Mouse (Mus musculus): ENCODE measurements around the gene Lrpprc. TPM values are rescaled to one million over a fixed set of nuclear protein-coding genes. Genes with fewer than 3 reads are reported as not detected.

Lrpprc gene
- total and polyA plus RNA-seq, 2 experiments from 2014 or later = 39.1 to 47.3 TPM

GRCm38 (mm10) chr17:84689316-84689715, 101.3 kb downstream of the Lrpprc start:
- WGBS = 84% methylated on average over 5 of the region's 5 CpGs
- Histone ChIP-seq H3K4me1 (ENCODE audit: insufficient read depth, low read length) (no peaks in the 10 kb centered on the region), H3K27me3 (ENCODE audit: insufficient read depth, low read length) (no peaks in the 10 kb centered on the region), H3K4me2 (ENCODE audit: low read depth, low read length) (no peak overlapping the region), H3K27ac (no peak overlapping the region), H3K9ac (replicated peaks; ENCODE audit: low read length) (no peak overlapping the region), H3K9me3 (ENCODE audit: low read length) (no peaks in the 10 kb centered on the region), H3K36me3 (ENCODE audit: insufficient read depth, low read length) (no peaks in the 10 kb centered on the region), H3K4me3 (ENCODE audit: low read length) (no peak overlapping the region)
- no peak for DNase-seq (ENCODE audit: low spot score)
- ATAC-seq = no peak
- TF ChIP-seq CTCF (IDR thresholded peaks at IDR 0.05; ENCODE audit: low read depth) = no peak

- TF ChIP-seq CTCF (IDR thresholded peaks at IDR 0.05; ENCODE audit: low read depth) = no peak
- Histone ChIP-seq H3K36me3 (ENCODE audit: insufficient read depth, low read length) (no peaks in the 10 kb centered on the region), H3K27me3 (ENCODE audit: insufficient read depth, low read length) (no peaks in the 10 kb centered on the region), H3K9me3 (ENCODE audit: low read length) (no peaks in the 10 kb centered on the region), H3K4me1 (ENCODE audit: insufficient read depth, low read length) (no peaks in the 10 kb centered on the region), H3K9ac (replicated peaks; ENCODE audit: low read length) (no peak overlapping the region), H3K27ac (no peak overlapping the region), H3K4me3 (ENCODE audit: low read length) (no peak overlapping the region), H3K4me2 (ENCODE audit: low read depth, low read length) (no peak overlapping the region)
- DNase-seq (ENCODE audit: low spot score) (no peak), ATAC-seq (no peak)
- WGBS = 87% methylated on average over 11 of the region's 11 CpGs
Observed at GRCm38 (mm10) chr17:84688834-84689233, 101.8 kb downstream of the Lrpprc start.

DNA sequence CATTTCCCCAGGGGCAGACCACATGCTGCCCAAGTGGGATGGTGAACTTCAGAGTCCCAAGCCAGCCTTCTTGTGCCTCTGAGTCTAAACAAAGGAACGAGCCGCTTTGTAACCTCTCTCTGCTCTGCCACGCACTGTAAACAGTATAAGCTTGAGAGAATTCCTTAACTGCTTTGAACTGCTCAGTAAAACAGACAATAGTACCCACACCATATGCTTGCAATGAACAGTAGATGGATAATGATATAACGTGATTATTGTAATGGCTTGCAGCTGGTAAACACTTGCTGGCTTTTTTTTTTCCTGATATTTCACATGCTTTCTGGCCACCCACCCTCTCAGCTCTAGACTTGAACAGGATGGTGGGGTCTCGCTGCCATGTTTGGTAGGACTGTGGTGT, 102.6 kb downstream of the Lrpprc start:
- H3K27ac ChIP-seq = no peak overlapping the region
- no peak overlapping the region for H3K4me2 ChIP-seq (ENCODE audit: low read depth, low read length)
- WGBS = 72% methylated on average over 5 of the region's 5 CpGs
- ATAC-seq (no peak), DNase-seq (ENCODE audit: low spot score) (no peak)
- no peaks in the 10 kb centered on the region for H3K9me3 ChIP-seq (ENCODE audit: low read length)
- no peak for TF ChIP-seq CTCF (IDR thresholded peaks at IDR 0.05; ENCODE audit: low read depth)
- no peaks in the 10 kb centered on the region for H3K36me3 ChIP-seq (ENCODE audit: insufficient read depth, low read length)
- H3K9ac ChIP-seq (replicated peaks; ENCODE audit: low read length) = no peak overlapping the region
- no peaks in the 10 kb centered on the region for H3K27me3 ChIP-seq (ENCODE audit: insufficient read depth, low read length)
- H3K4me1 ChIP-seq (ENCODE audit: insufficient read depth, low read length) = no peaks in the 10 kb centered on the region
- no peak overlapping the region for H3K4me3 ChIP-seq (ENCODE audit: low read length)

GRCm38 (mm10) chr17:84685286-84685685, 105.3 kb downstream of the Lrpprc start:
- no peak overlapping the region for H3K27ac ChIP-seq
- DNase-seq (ENCODE audit: low spot score) (no peak), ATAC-seq (no peak)

GRCm38 (mm10) chr17:84684284-84684683, 106.3 kb downstream of the Lrpprc start:
- DNase-seq (ENCODE audit: low spot score) (no peak), ATAC-seq (no peak)
- H3K27ac ChIP-seq = no peak overlapping the region
- no peaks in the 10 kb centered on the region for H3K27me3 ChIP-seq (ENCODE audit: insufficient read depth, low read length)
- H3K4me2 ChIP-seq (ENCODE audit: low read depth, low read length) = no peak overlapping the region
- TF ChIP-seq CTCF (IDR thresholded peaks at IDR 0.05; ENCODE audit: low read depth) = no peak
- no peak overlapping the region for H3K9ac ChIP-seq (replicated peaks; ENCODE audit: low read length)
- no peaks in the 10 kb centered on the region for H3K4me1 ChIP-seq (ENCODE audit: insufficient read depth, low read length)
- no peaks in the 10 kb centered on the region for H3K36me3 ChIP-seq (ENCODE audit: insufficient read depth, low read length)
- H3K9me3 ChIP-seq (ENCODE audit: low read length) = no peaks in the 10 kb centered on the region
- WGBS = 38% methylated on average over 6 of the region's 6 CpGs
- H3K4me3 ChIP-seq (ENCODE audit: low read length) = no peak overlapping the region

More at GRCm38 (mm10) chr17:84685286-84685685, 105.3 kb downstream of the Lrpprc start:
- H3K4me2 ChIP-seq (ENCODE audit: low read depth, low read length) = no peak overlapping the region
- no peaks in the 10 kb centered on the region for H3K4me1 ChIP-seq (ENCODE audit: insufficient read depth, low read length)
- no peaks in the 10 kb centered on the region for H3K27me3 ChIP-seq (ENCODE audit: insufficient read depth, low read length)
- H3K36me3 ChIP-seq (ENCODE audit: insufficient read depth, low read length) = no peaks in the 10 kb centered on the region
- H3K4me3 ChIP-seq (ENCODE audit: low read length) = no peak overlapping the region
- H3K9ac ChIP-seq (replicated peaks; ENCODE audit: low read length) = no peak overlapping the region
- 78% methylated on average over 4 of the region's 4 CpGs for WGBS
- no peaks in the 10 kb centered on the region for H3K9me3 ChIP-seq (ENCODE audit: low read length)
- no peak for TF ChIP-seq CTCF (IDR thresholded peaks at IDR 0.05; ENCODE audit: low read depth)

GRCm38 (mm10) chr17:84682734-84683717, 107.6 kb downstream of the Lrpprc start, which contains the start of gene Abcg5:
Gene Abcg5 (minus strand): TSS chr17:84683011.
- TF ChIP-seq CTCF (IDR thresholded peaks at IDR 0.05; ENCODE audit: low read depth) = no peak
- DNase-seq (ENCODE audit: low spot score) (no peak), ATAC-seq (no peak)
- Histone ChIP-seq H3K4me1 (ENCODE audit: insufficient read depth, low read length) (no peaks in the 10 kb centered on the region), H3K36me3 (ENCODE audit: insufficient read depth, low read length) (no peaks in the 10 kb centered on the region), H3K27me3 (ENCODE audit: insufficient read depth, low read length) (no peaks in the 10 kb centered on the region), H3K4me3 (ENCODE audit: low read length) (no peak within 1 kb of the TSS), H3K27ac (no peak within 1 kb of the TSS), H3K4me2 (ENCODE audit: low read depth, low read length) (no peak within 1 kb of the TSS), H3K9me3 (ENCODE audit: low read length) (no peaks in the 10 kb centered on the region), H3K9ac (replicated peaks; ENCODE audit: low read length) (no peak within 1 kb of the TSS)
- WGBS = 74% methylated on average over 18 of the region's 18 CpGs

- no peak for TF ChIP-seq CTCF (IDR thresholded peaks at IDR 0.05; ENCODE audit: low read depth)
- H3K9me3 ChIP-seq (ENCODE audit: low read length) = no peaks in the 10 kb centered on the region
- no peak overlapping the region for H3K4me3 ChIP-seq (ENCODE audit: low read length)
- ATAC-seq (no peak), DNase-seq (ENCODE audit: low spot score) (no peak)
- no peaks in the 10 kb centered on the region for H3K27me3 ChIP-seq (ENCODE audit: insufficient read depth, low read length)
- H3K9ac ChIP-seq (replicated peaks; ENCODE audit: low read length) = no peak overlapping the region
- H3K4me1 ChIP-seq (ENCODE audit: insufficient read depth, low read length) = no peaks in the 10 kb centered on the region
- no peak overlapping the region for H3K4me2 ChIP-seq (ENCODE audit: low read depth, low read length)
- 69% methylated on average over 3 of the region's 3 CpGs for WGBS
- H3K36me3 ChIP-seq (ENCODE audit: insufficient read depth, low read length) = no peaks in the 10 kb centered on the region
- H3K27ac ChIP-seq = no peak overlapping the region
Observed at GRCm38 (mm10) chr17:84681670-84682069, 108.9 kb downstream of the Lrpprc start.
